Mouse (Mus musculus): ENCODE results near the gene E2f3. TPM values are rescaled to one million over a fixed set of nuclear protein-coding genes. Genes with fewer than 3 reads are reported as not detected.

The E2f3 gene
- total and polyA plus RNA-seq, 2 experiments from 2014 or later, result 3.5 to 11.3 TPM

GRCm38 (mm10) chr13:29966966-29967365, 18.9 kb downstream of the E2f3 start:
- ATAC-seq (no peak), DNase-seq (no peak)

GRCm38 (mm10) chr13:29964087-29964486, 21.8 kb downstream of the E2f3 start:
- Histone ChIP-seq H3K27ac (ENCODE audit: low read depth, low read length) (no peak overlapping the region), H3K36me3 (ENCODE audit: insufficient read depth) (no peaks in the 10 kb centered on the region), H3K4me1 (ENCODE audit: insufficient read depth) (no peaks in the 10 kb centered on the region), H3K4me3 (ENCODE audit: low read depth, low read length) (no peak overlapping the region), H3K9ac (no peak overlapping the region), H3K9me3 (ENCODE audit: low read length) (no peaks in the 10 kb centered on the region), H3K27me3 (ENCODE audit: insufficient read depth, low read length) (no peaks in the 10 kb centered on the region), H3K4me2 (ENCODE audit: low read depth) (no peak overlapping the region)
- ATAC-seq (no peak), DNase-seq (no peak)
- TF ChIP-seq CTCF (IDR thresholded peaks at IDR 0.05; ENCODE audit: low read depth), result no peak
- 97% methylated on average over 6 of the region's 6 CpGs for WGBS

More at GRCm38 (mm10) chr13:29966966-29967365, 18.9 kb downstream of the E2f3 start:
- Histone ChIP-seq H3K4me2 (ENCODE audit: low read depth) (no peak overlapping the region), H3K4me3 (ENCODE audit: low read depth, low read length) (no peak overlapping the region), H3K9me3 (ENCODE audit: low read length) (no peaks in the 10 kb centered on the region), H3K27me3 (ENCODE audit: insufficient read depth, low read length) (no peaks in the 10 kb centered on the region), H3K9ac (no peak overlapping the region), H3K4me1 (ENCODE audit: insufficient read depth) (no peaks in the 10 kb centered on the region), H3K36me3 (ENCODE audit: insufficient read depth) (no peaks in the 10 kb centered on the region), H3K27ac (ENCODE audit: low read depth, low read length) (no peak overlapping the region)
- no peak for TF ChIP-seq CTCF (IDR thresholded peaks at IDR 0.05; ENCODE audit: low read depth)
- WGBS, result 99% methylated on average over 8 of the region's 8 CpGs

DNA sequence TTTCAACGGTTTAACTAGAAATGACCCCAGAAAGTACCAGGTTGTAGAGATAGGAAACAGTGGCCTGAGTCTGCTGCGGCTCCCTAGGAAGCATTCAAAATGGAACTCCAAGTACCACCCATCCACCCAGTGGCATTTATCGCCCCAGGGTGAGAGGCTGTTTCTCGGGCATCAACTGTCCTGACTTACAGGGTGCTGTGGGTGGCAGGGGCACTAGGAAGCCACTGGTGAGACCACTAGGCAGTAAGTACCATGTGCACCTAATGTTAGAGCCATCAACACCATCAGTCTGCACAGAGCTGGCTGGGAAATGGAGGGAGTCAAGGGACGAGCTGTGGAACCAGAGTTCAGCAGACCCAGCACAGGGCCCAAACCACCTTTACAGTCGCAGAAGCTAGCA, 25.4 kb downstream of the E2f3 start:
- Histone ChIP-seq H3K4me3 (ENCODE audit: low read depth, low read length) (no peak overlapping the region), H3K4me2 (ENCODE audit: low read depth) (no peak overlapping the region), H3K27me3 (ENCODE audit: insufficient read depth, low read length) (no peaks in the 10 kb centered on the region), H3K36me3 (ENCODE audit: insufficient read depth) (no peaks in the 10 kb centered on the region), H3K4me1 (ENCODE audit: insufficient read depth) (no peaks in the 10 kb centered on the region), H3K9ac (no peak overlapping the region), H3K27ac (ENCODE audit: low read depth, low read length) (no peak overlapping the region), H3K9me3 (ENCODE audit: low read length) (no peaks in the 10 kb centered on the region)
- no peak for DNase-seq
- ATAC-seq, result no peak
- WGBS, result 93% methylated on average over 6 of the region's 6 CpGs
- TF ChIP-seq CTCF (IDR thresholded peaks at IDR 0.05; ENCODE audit: low read depth), result no peak

- DNase-seq, result no peak
- 79% methylated on average over 9 of the region's 9 CpGs for WGBS
- no peak for ATAC-seq
Observed at GRCm38 (mm10) chr13:29957731-29958254, 28.1 kb downstream of the E2f3 start.

DNA sequence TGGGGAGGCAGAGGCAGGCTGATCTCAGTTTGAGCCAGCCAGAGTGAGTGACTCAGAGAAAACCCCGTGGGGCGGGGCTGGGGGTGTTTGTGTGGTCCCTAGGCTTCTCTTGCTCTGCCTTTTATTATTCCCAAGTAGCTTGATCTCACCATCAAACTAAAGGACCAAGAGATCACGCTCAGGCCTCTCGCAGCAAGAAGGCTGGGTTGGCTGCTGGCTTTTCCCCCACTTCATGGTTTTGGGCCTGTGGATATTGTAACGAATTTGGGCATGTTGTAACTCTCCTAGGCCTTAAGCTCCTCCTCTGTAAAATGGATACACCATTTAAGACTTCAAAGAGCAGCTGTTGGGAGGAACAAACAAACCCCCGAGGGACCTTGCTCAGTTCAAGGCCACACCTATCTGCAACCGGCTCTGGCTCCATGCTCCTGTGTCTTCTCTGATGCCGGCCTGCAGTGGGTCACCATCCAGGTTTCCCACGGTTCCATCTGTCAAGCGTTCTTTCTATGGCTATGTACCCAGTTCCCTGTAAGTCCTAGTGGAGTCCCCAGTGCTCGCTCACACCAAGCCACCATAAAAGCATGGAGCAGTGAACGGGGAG, 28.9 kb downstream of the E2f3 start:
- DNase-seq, result no peak
- Histone ChIP-seq H3K4me1 (ENCODE audit: insufficient read depth) (no peaks in the 10 kb centered on the region), H3K4me3 (ENCODE audit: low read depth, low read length) (no peak overlapping the region), H3K36me3 (ENCODE audit: insufficient read depth) (no peaks in the 10 kb centered on the region), H3K4me2 (ENCODE audit: low read depth) (no peak overlapping the region), H3K9me3 (ENCODE audit: low read length) (no peaks in the 10 kb centered on the region), H3K27me3 (ENCODE audit: insufficient read depth, low read length) (no peaks in the 10 kb centered on the region), H3K27ac (ENCODE audit: low read depth, low read length) (no peak overlapping the region), H3K9ac (no peak overlapping the region)
- WGBS, result 92% methylated on average over 12 of the region's 12 CpGs
- no peak for ATAC-seq
- TF ChIP-seq CTCF (IDR thresholded peaks at IDR 0.05; ENCODE audit: low read depth), result no peak

More at GRCm38 (mm10) chr13:29957731-29958254, 28.1 kb downstream of the E2f3 start:
- Histone ChIP-seq H3K4me1 (ENCODE audit: insufficient read depth) (no peaks in the 10 kb centered on the region), H3K4me2 (ENCODE audit: low read depth) (no peak overlapping the region), H3K27ac (ENCODE audit: low read depth, low read length) (no peak overlapping the region), H3K9me3 (ENCODE audit: low read length) (no peaks in the 10 kb centered on the region), H3K4me3 (ENCODE audit: low read depth, low read length) (no peak overlapping the region), H3K9ac (no peak overlapping the region), H3K27me3 (ENCODE audit: insufficient read depth, low read length) (no peaks in the 10 kb centered on the region), H3K36me3 (ENCODE audit: insufficient read depth) (no peaks in the 10 kb centered on the region)
- no peak for TF ChIP-seq CTCF (IDR thresholded peaks at IDR 0.05; ENCODE audit: low read depth)

- no peaks in the 10 kb centered on the region for H3K9me3 ChIP-seq (ENCODE audit: low read length)
- 88% methylated on average over 10 of the region's 11 CpGs for WGBS
Observed at GRCm38 (mm10) chr13:29955296-29955695, 30.6 kb downstream of the E2f3 start.

GRCm38 (mm10) chr13:29954741-29955140, 31.1 kb downstream of the E2f3 start:
- TF ChIP-seq CTCF (IDR thresholded peaks at IDR 0.05; ENCODE audit: low read depth), result no peak
- ATAC-seq (no peak), DNase-seq (no peak)
- 96% methylated on average over 10 of the region's 10 CpGs for WGBS
- H3K4me2 ChIP-seq (ENCODE audit: low read depth), result no peak overlapping the region
- H3K27ac ChIP-seq (ENCODE audit: low read depth, low read length), result no peak overlapping the region
- H3K27me3 ChIP-seq (ENCODE audit: insufficient read depth, low read length), result no peaks in the 10 kb centered on the region
- H3K4me3 ChIP-seq (ENCODE audit: low read depth, low read length), result no peak overlapping the region
- H3K9me3 ChIP-seq (ENCODE audit: low read length), result no peaks in the 10 kb centered on the region
- no peaks in the 10 kb centered on the region for H3K4me1 ChIP-seq (ENCODE audit: insufficient read depth)
- no peak overlapping the region for H3K9ac ChIP-seq
- no peaks in the 10 kb centered on the region for H3K36me3 ChIP-seq (ENCODE audit: insufficient read depth)

More at GRCm38 (mm10) chr13:29955296-29955695, 30.6 kb downstream of the E2f3 start:
- DNase-seq (no peak), ATAC-seq (no peak)
- no peak overlapping the region for H3K4me3 ChIP-seq (ENCODE audit: low read depth, low read length)
- H3K27me3 ChIP-seq (ENCODE audit: insufficient read depth, low read length), result no peaks in the 10 kb centered on the region
- H3K27ac ChIP-seq (ENCODE audit: low read depth, low read length), result no peak overlapping the region
- no peaks in the 10 kb centered on the region for H3K36me3 ChIP-seq (ENCODE audit: insufficient read depth)
- no peak for TF ChIP-seq CTCF (IDR thresholded peaks at IDR 0.05; ENCODE audit: low read depth)
- H3K9ac ChIP-seq, result no peak overlapping the region
- H3K4me2 ChIP-seq (ENCODE audit: low read depth), result no peak overlapping the region
- H3K4me1 ChIP-seq (ENCODE audit: insufficient read depth), result no peaks in the 10 kb centered on the region
